Mouse (Mus musculus) C2C12 (cell line): ENCODE results near the gene Gm7544.
"Not testable (repeated sequence)": the region's sequence is repeated elsewhere in the genome, so short reads cannot be mapped to it uniquely, and the experiment has no call there.

Experiments
- CEBPB ChIP-seq: IDR thresholded peaks from one replicate; pipeline ENCODE4 v1.6.1; 2011; ENCODE audit warnings: low read depth, mild to moderate bottlenecking, control low read depth, moderate library complexity
- CTCF ChIP-seq: IDR thresholded peaks from one replicate; pipeline ENCODE4 v1.5.1; 2011; ENCODE audit not compliant: control insufficient read depth, insufficient read depth, insufficient read length
- FOSL1 ChIP-seq: IDR thresholded peaks from one replicate; pipeline ENCODE4 v1.8.0; 2011; ENCODE audit warnings: mild to moderate bottlenecking, low read length; ENCODE audit not compliant: poor library complexity, insufficient read depth, severe bottlenecking
- MAX ChIP-seq: IDR thresholded peaks from one replicate; pipeline ENCODE4 v1.6.1; 2011; ENCODE audit warnings: mild to moderate bottlenecking, control low read depth
- MYOD1 ChIP-seq: IDR thresholded peaks from one replicate; pipeline ENCODE4 v1.6.1; 2011; ENCODE audit warnings: low read depth; ENCODE audit not compliant: control insufficient read depth, insufficient read length
- MYOG ChIP-seq: IDR thresholded peaks from one replicate; pipeline ENCODE4 v1.6.1; 2011; ENCODE audit not compliant: control insufficient read depth, insufficient read length; ENCODE audit errors: extremely low read depth
- USF1 ChIP-seq: IDR thresholded peaks from one replicate; pipeline ENCODE4 v1.6.1; 2011; ENCODE audit warnings: low read depth, mild to moderate bottlenecking, control low read depth, moderate library complexity

DNA sequence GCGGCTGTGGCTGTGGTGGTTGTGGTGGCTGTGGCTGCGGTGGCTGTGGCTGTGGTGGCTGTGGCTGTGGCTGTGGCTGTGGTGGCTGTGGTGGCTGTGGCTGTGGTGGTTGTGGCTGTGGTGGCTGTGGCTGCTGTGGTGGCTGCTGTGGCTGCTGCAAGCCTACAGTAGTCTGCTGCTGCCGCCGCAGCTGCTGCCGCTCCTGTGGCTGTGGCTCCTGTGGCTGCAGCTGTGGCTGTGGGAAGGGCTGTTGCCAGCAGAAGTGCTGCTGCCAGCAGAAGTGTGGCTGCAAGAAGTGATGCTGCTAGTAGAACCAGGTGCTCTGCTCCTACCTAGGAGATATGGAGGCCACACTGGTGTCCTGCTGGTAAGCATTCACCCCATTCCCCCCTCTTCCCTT, 42.4 kb downstream of the Gm7544 start:
- not testable (repeated sequence) for TF ChIP-seq USF1, CTCF, MAX, FOSL1, MYOG, CEBPB, MYOD1
